Mouse (Mus musculus): ENCODE results near the gene Dbnl.

- TF ChIP-seq POLR2A (IDR thresholded peaks at IDR 0.05; ENCODE audit: insufficient read length, low read depth) (no peak), TCF12 (IDR thresholded peaks at IDR 0.05; ENCODE audit: insufficient read depth, poor library complexity, severe bottlenecking) (no peak), CEBPB (IDR thresholded peaks at IDR 0.05; ENCODE audit: insufficient read depth, poor library complexity, severe bottlenecking) (no peak), USF1 (IDR thresholded peaks at IDR 0.05; ENCODE audit: low read depth) (no peak), MYOG (IDR thresholded peaks at IDR 0.05; ENCODE audit: control insufficient read depth in 1 of 3, insufficient read depth in 1 of 3, insufficient read length in 2 of 3, low read depth in 2 of 3) (no peak)
Measured at GRCm38 (mm10) chr11:5819223-5819622, 30.9 kb downstream of the Dbnl start.

All from myocyte (in vitro differentiated cells).